Mouse (Mus musculus): ENCODE data around the gene Tigit. TPM values are rescaled to one million over a fixed set of nuclear protein-coding genes. Genes with fewer than 3 reads are reported as not detected.

The Tigit gene
- polyA plus RNA-seq, 1 experiment from 2014 or later: not detected

- no peak overlapping the region for H3K27ac ChIP-seq (ENCODE audit: low read length)
- H3K4me1 ChIP-seq (ENCODE audit: insufficient read depth, low read depth, low read length): no peaks in the 10 kb centered on the region
- peak overlapping the region; percentile 32; the same call in 1 of the 2 replicates for H3K4me2 ChIP-seq (replicated peaks; ENCODE audit: low read depth, low read length)
- no peaks in the 10 kb centered on the region for H3K9me3 ChIP-seq (ENCODE audit: low read length)
- ATAC-seq: no peak
- no peaks in the 10 kb centered on the region for H3K27me3 ChIP-seq (replicated peaks; ENCODE audit: insufficient read depth, low read length)
- no peak for DNase-seq (ENCODE audit: low spot score)
- WGBS: 45% methylated on average over 13 of the region's 13 CpGs
- H3K9ac ChIP-seq (replicated peaks; ENCODE audit: low read depth): no peak overlapping the region
- TF ChIP-seq CTCF (IDR thresholded peaks at IDR 0.05): no peak
- TF ChIP-seq EP300 (IDR thresholded peaks at IDR 0.05): no peak
- H3K4me3 ChIP-seq (ENCODE audit: low read depth, low read length): no peak overlapping the region
- no peaks in the 10 kb centered on the region for H3K36me3 ChIP-seq (ENCODE audit: insufficient read depth, low read length)
Observed at GRCm38 (mm10) chr16:43708335-43709061, 44.6 kb upstream of the Tigit start.

- no peak for DNase-seq (ENCODE audit: low spot score)
- Histone ChIP-seq H3K4me2 (replicated peaks; ENCODE audit: low read depth, low read length) (no peak overlapping the region), H3K9me3 (ENCODE audit: low read length) (no peaks in the 10 kb centered on the region), H3K36me3 (ENCODE audit: insufficient read depth, low read length) (no peaks in the 10 kb centered on the region), H3K27ac (ENCODE audit: low read length) (no peak overlapping the region), H3K4me3 (ENCODE audit: low read depth, low read length) (no peak overlapping the region), H3K9ac (replicated peaks; ENCODE audit: low read depth) (no peak overlapping the region), H3K27me3 (replicated peaks; ENCODE audit: insufficient read depth, low read length) (no peaks in the 10 kb centered on the region), H3K4me1 (ENCODE audit: insufficient read depth, low read depth, low read length) (no peaks in the 10 kb centered on the region)
- WGBS: 54% methylated on average over 13 of the region's 14 CpGs
- no peak for TF ChIP-seq EP300 (IDR thresholded peaks at IDR 0.05)
- TF ChIP-seq CTCF (IDR thresholded peaks at IDR 0.05): no peak
- ATAC-seq: no peak
Observed at GRCm38 (mm10) chr16:43701765-43702504, 38.0 kb upstream of the Tigit start.

DNA sequence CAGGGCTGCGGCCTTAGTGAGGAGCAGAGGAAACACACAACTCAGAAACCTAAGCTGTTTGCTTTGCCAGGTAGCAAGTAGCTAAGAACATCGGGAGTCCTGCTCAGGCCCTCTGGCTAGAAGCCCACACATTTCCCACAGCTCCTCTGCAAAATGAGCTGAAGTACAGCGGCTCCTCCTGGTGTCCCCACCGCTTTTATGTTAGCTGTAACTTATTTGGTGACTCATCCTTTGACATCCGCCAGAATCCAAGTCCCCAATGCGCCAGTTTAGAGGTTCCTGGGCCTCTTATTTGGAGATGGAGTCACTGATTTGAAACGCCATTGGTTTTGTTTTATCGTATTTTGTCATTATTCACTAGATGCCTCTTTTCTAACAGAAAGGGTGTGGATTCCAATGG lies 36.6 kb upstream of the Tigit start:
- Histone ChIP-seq H3K4me3 (ENCODE audit: low read depth, low read length) (no peak overlapping the region), H3K9me3 (ENCODE audit: low read length) (no peaks in the 10 kb centered on the region), H3K27ac (ENCODE audit: low read length) (no peak overlapping the region), H3K9ac (replicated peaks; ENCODE audit: low read depth) (no peak overlapping the region), H3K36me3 (ENCODE audit: insufficient read depth, low read length) (no peaks in the 10 kb centered on the region), H3K4me1 (ENCODE audit: insufficient read depth, low read depth, low read length) (no peaks in the 10 kb centered on the region), H3K4me2 (replicated peaks; ENCODE audit: low read depth, low read length) (no peak overlapping the region), H3K27me3 (replicated peaks; ENCODE audit: insufficient read depth, low read length) (no peaks in the 10 kb centered on the region)
- TF ChIP-seq EP300 (IDR thresholded peaks at IDR 0.05) (no peak), CTCF (IDR thresholded peaks at IDR 0.05) (no peak)
- DNase-seq (ENCODE audit: low spot score) (no peak), ATAC-seq (no peak)
- 77% methylated on average over 8 of the region's 8 CpGs for WGBS

GRCm38 (mm10) chr16:43698735-43699649 lies 35.0 kb upstream of the Tigit start:
- Histone ChIP-seq H3K27ac (ENCODE audit: low read length) (no peak overlapping the region), H3K4me3 (ENCODE audit: low read depth, low read length) (no peak overlapping the region), H3K9me3 (ENCODE audit: low read length) (no peaks in the 10 kb centered on the region), H3K36me3 (ENCODE audit: insufficient read depth, low read length) (no peaks in the 10 kb centered on the region), H3K9ac (replicated peaks; ENCODE audit: low read depth) (no peak overlapping the region), H3K4me2 (replicated peaks; ENCODE audit: low read depth, low read length) (no peak overlapping the region), H3K4me1 (ENCODE audit: insufficient read depth, low read depth, low read length) (no peaks in the 10 kb centered on the region), H3K27me3 (replicated peaks; ENCODE audit: insufficient read depth, low read length) (no peaks in the 10 kb centered on the region)
- peak; percentile 22 for DNase-seq (ENCODE audit: low spot score)
- no peak for TF ChIP-seq CTCF (IDR thresholded peaks at IDR 0.05)
- TF ChIP-seq EP300 (IDR thresholded peaks at IDR 0.05): no peak
- WGBS: 76% methylated on average over 14 of the region's 14 CpGs
- ATAC-seq: no peak

DNA sequence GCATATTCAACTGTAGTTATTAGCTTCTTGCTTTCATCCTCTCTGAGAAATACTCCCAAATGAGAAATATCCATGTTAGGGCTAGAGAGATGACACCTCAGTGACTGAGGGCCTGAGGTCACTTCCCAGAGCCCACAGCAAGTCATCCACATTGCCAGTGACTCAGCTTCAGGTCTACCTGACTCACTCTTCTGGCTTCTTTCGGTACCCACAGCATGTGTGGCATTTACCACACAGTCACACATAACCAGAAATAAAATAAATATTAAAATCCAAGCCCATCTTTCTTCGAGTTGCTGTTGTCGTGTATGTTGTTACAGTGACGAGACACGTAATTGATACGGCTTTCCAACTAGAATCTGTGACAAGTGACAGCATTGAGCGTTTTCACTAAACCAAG lies 33.8 kb upstream of the Tigit start:
- no peaks in the 10 kb centered on the region for H3K9me3 ChIP-seq (ENCODE audit: low read length)
- WGBS: 85% methylated on average over 7 of the region's 7 CpGs
- TF ChIP-seq CTCF (IDR thresholded peaks at IDR 0.05): no peak
- TF ChIP-seq EP300 (IDR thresholded peaks at IDR 0.05): no peak
- H3K9ac ChIP-seq (replicated peaks; ENCODE audit: low read depth): no peak overlapping the region
- H3K4me2 ChIP-seq (replicated peaks; ENCODE audit: low read depth, low read length): no peak overlapping the region
- H3K4me1 ChIP-seq (ENCODE audit: insufficient read depth, low read depth, low read length): no peaks in the 10 kb centered on the region
- ATAC-seq: no peak
- H3K27ac ChIP-seq (ENCODE audit: low read length): no peak overlapping the region
- no peak overlapping the region for H3K4me3 ChIP-seq (ENCODE audit: low read depth, low read length)
- H3K36me3 ChIP-seq (ENCODE audit: insufficient read depth, low read length): no peaks in the 10 kb centered on the region
- H3K27me3 ChIP-seq (replicated peaks; ENCODE audit: insufficient read depth, low read length): no peaks in the 10 kb centered on the region
- DNase-seq (ENCODE audit: low spot score): no peak

GRCm38 (mm10) chr16:43695852-43696251 lies 31.9 kb upstream of the Tigit start:
- H3K4me3 ChIP-seq (ENCODE audit: low read depth, low read length): no peak overlapping the region
- H3K9ac ChIP-seq (replicated peaks; ENCODE audit: low read depth): no peak overlapping the region
- WGBS: 69% methylated on average over 7 of the region's 7 CpGs
- no peaks in the 10 kb centered on the region for H3K36me3 ChIP-seq (ENCODE audit: insufficient read depth, low read length)
- no peaks in the 10 kb centered on the region for H3K27me3 ChIP-seq (replicated peaks; ENCODE audit: insufficient read depth, low read length)
- ATAC-seq (no peak), DNase-seq (ENCODE audit: low spot score) (no peak)
- H3K4me1 ChIP-seq (ENCODE audit: insufficient read depth, low read depth, low read length): no peaks in the 10 kb centered on the region
- no peak overlapping the region for H3K4me2 ChIP-seq (replicated peaks; ENCODE audit: low read depth, low read length)
- no peaks in the 10 kb centered on the region for H3K9me3 ChIP-seq (ENCODE audit: low read length)
- H3K27ac ChIP-seq (ENCODE audit: low read length): no peak overlapping the region
- TF ChIP-seq CTCF (IDR thresholded peaks at IDR 0.05) (no peak), EP300 (IDR thresholded peaks at IDR 0.05) (no peak)
